Mouse (Mus musculus) cortical plate, adult 2 months (tissue): ENCODE results near the gene Trappc6a.
A peak's percentile ranks its signal among the peaks of the same experiment; 100 is the strongest.

Experiments
- CTCF ChIP-seq: fragments of 200-500 bp; IDR thresholded peaks from 2 replicates; pipeline ENCODE4 v1.5.1; 2011; ENCODE audit warnings: mild to moderate bottlenecking, control low read depth, low read length; ENCODE audit not compliant: insufficient read depth; ENCODE audit errors: extremely low read depth
- POLR2A ChIP-seq: fragments of 200-500 bp; IDR thresholded peaks from 2 replicates; pipeline ENCODE4 v1.6.1; 2011; ENCODE audit warnings: mild to moderate bottlenecking, low read length, control low read depth; ENCODE audit not compliant: insufficient read depth; ENCODE audit errors: extremely low read depth

DNA sequence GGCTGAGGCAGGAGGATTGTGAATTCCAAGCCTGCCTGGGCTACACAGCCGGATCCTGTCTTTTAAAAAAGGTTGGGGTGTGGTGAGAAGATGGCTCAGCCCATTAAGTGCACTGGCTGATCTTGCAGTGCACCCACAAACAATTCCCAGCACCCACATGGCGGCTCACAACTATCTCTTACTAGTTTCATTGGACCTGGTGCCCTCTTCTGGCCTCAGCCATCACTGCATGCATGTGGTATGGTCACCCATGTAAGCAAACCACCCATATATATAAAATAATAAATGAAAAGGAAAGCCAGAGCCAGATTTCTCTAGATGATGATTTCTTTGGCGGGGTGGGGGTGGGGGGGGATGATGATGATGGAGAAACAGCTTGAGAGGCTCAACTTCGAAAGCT lies 56.3 kb downstream of the Trappc6a start:
- peak; percentile 25 for TF ChIP-seq CTCF
- TF ChIP-seq POLR2A, result no peak
